Mouse (Mus musculus): ENCODE measurements around the gene Csnk2a1.

Csnk2a1 gene

DNA sequence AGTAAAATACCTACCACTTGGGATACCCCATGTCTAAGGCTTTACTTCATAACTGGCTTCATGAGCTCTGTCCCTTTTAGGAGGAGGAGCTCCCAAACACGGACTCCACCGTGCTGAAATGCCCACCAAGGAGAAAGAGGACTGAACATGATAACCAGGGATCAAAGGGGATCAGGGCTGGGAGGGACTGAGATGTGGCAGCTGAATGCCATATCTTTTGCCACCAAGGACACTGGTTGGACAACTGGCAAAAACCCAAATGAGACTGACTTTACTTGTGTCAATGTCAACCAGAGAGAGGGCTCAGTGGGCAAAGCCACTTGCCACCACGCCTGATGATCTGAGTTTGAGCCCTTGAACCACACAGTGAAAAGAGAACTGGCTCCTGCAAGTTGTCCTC is 98.2 kb downstream of the Csnk2a1 start:
- DNase-seq (ENCODE audit: low read depth), result no peak

DNA sequence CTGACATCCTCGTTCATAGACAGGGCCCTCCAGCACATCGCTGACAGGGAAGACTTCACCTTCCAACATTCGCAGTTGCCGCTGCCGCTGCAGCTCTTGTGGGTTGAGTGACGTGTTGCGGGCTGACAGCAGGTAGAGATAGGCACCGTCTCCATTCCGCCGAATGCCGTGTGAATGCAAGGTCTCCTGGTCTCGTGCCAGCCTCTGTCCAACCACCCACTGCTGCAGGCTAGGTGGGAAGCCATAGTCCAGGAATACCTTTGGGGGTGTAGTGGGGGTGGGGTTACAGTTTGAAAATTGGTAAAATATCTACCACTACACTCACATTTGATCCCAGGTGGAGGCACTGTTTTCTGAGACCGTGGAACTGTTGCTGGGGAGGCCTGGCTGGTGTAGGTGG is 99.5 kb downstream of the Csnk2a1 start:
- DNase-seq (ENCODE audit: low read depth), result no peak

DNA sequence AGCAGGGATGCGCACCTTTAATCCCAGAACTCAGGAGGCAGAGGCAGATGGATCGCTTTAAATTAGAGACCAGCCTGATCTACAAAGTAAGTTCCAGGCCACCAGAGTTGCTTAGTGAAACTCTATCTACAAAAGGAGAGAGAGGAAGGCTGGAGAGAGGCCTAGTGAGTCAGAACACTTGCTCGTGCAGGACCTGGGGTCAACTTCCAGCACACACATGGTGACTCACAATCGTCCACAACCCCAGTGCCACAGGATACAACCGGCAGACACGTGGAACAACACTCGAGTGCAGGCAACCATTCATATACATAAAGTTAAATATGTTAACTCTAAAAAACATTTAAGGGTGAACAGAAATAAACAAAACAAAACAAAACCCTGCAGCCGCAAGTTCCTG is 100.0 kb downstream of the Csnk2a1 start:
- peak; percentile 74 for DNase-seq (ENCODE audit: low read depth)

DNA sequence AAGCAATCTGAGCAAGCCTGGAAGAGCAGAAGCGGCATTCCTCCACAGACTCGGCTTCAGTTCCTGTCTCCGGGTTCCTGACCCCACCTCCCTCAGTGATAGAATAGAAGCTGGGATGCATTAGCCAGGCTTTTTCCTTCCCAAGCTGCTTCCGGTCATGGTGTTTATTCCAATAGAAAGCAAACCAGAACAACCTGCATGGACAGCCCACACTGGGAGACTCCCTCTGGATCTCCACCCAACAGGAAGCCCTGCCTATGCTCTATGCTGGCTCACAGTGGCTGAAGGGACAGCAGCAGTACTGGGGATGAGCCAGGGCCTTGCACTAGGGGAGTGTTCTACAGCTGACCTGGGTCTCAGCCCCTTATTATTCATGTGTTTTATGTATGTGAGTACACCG is 101.3 kb downstream of the Csnk2a1 start:
- no peak for DNase-seq (ENCODE audit: low read depth)

DNA sequence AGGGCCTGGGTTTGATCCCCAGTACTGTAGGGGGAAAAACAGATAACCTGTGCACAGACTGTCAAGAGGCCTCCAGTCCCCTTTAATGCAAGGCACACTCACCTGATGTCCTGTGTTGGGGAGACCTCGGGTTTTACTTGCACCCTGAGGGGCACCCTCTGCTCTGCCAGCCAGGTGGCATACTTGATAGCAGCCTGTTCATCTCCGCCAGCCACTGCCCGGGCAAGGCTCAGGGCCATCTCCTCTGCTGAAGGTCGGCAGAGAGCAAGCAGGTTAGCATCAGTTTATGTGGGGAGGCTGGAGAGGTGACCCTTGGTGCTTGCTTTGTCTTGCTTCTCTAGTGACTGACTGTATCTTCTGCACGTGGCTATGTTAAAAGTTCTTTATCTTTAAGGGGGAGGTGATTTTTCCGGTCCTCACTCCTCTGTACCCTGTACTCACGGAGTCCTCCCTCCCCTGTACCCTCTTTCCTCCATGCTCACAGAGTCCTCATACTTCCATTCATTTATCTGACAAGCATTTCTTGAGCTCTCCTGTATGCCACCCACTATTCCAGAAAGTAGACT is 104.3 kb downstream of the Csnk2a1 start:
- no peak for DNase-seq (ENCODE audit: low read depth)
